Mouse (Mus musculus) MEL (cell line): Measurements from ENCODE around the gene Hectd4.

Experiments
- CHD1 ChIP-seq: IDR thresholded peaks from 2 replicates; pipeline ENCODE4 v1.6.1; 2012; ENCODE audit warnings: low read depth, mild to moderate bottlenecking, inconsistent platforms, low read length, improper control_type of control experiment
- CHD2 ChIP-seq: IDR thresholded peaks from 2 replicates; pipeline ENCODE4 v1.6.1; 2011; ENCODE audit warnings: low read length, improper control_type of control experiment
- CTCF ChIP-seq, 3 experiments: IDR thresholded peaks in 2 of 3; conservative IDR thresholded peaks in 1 of 3; 2 replicates each; pipeline ENCODE4 v1.5.1; 2011 to 2012; ENCODE audit warnings: low read length in 3 of 3, low read depth in 2 of 3, mild to moderate bottlenecking in 2 of 3, improper control_type of control experiment in 1 of 3, inconsistent platforms in 1 of 3, mixed read lengths in 1 of 3, moderate library complexity in 1 of 3; ENCODE audit not compliant: control insufficient read depth in 1 of 3, insufficient read depth in 1 of 3, poor library complexity in 1 of 3, severe bottlenecking in 1 of 3
- E2F4 ChIP-seq: IDR thresholded peaks from 2 replicates; pipeline ENCODE4 v1.6.1; 2011; ENCODE audit warnings: low read depth, low read length, improper control_type of control experiment, borderline replicate concordance
- EP300 ChIP-seq, 2 experiments: IDR thresholded peaks; 2 replicates each; pipeline ENCODE4 v1.6.1; 2011; ENCODE audit warnings: improper control_type of control experiment in 2 of 2, low read length in 2 of 2, low read depth in 1 of 2, mild to moderate bottlenecking in 1 of 2
- ETS1 ChIP-seq: IDR thresholded peaks from 2 replicates; pipeline ENCODE4 v1.6.1; 2012; ENCODE audit warnings: low read depth, mild to moderate bottlenecking, inconsistent platforms, low read length, improper control_type of control experiment, moderate library complexity
- JUND ChIP-seq: IDR thresholded peaks from 2 replicates; pipeline ENCODE4 v1.6.1; 2011; ENCODE audit warnings: low read depth, mild to moderate bottlenecking, improper control_type of control experiment, low read length
- POLR2A ChIP-seq, 2 experiments: IDR thresholded peaks; 2 replicates each; pipeline ENCODE4 v1.6.1; 2011 to 2012; ENCODE audit warnings: low read length in 2 of 2, mild to moderate bottlenecking in 2 of 2, control low read depth in 1 of 2, improper control_type of control experiment in 1 of 2, low read depth in 1 of 2, moderate library complexity in 1 of 2; ENCODE audit not compliant: control insufficient read depth in 1 of 2, insufficient read depth in 1 of 2, poor library complexity in 1 of 2
- SMC3 ChIP-seq: IDR thresholded peaks from 2 replicates; pipeline ENCODE4 v1.6.1; 2011; ENCODE audit warnings: low read depth, low read length, improper control_type of control experiment
- TCF12 ChIP-seq: IDR thresholded peaks from 2 replicates; pipeline ENCODE4 v1.6.1; 2014; ENCODE audit warnings: low read depth, mild to moderate bottlenecking, inconsistent platforms, low read length, improper control_type of control experiment, moderate library complexity
- UBTF ChIP-seq: IDR thresholded peaks from 2 replicates; pipeline ENCODE4 v1.6.1; 2012; ENCODE audit warnings: low read depth, mild to moderate bottlenecking, inconsistent platforms, low read length, improper control_type of control experiment, moderate library complexity, borderline replicate concordance; ENCODE audit not compliant: insufficient read depth
- USF1 ChIP-seq: IDR thresholded peaks from 2 replicates; pipeline ENCODE4 v1.6.1; 2014; ENCODE audit warnings: low read depth, mild to moderate bottlenecking, inconsistent platforms, low read length, improper control_type of control experiment, moderate library complexity
- USF2 ChIP-seq, 2 experiments: IDR thresholded peaks; 2 replicates each; pipeline ENCODE4 v1.6.1; 2011 to 2012; ENCODE audit warnings: improper control_type of control experiment in 2 of 2, low read length in 2 of 2, borderline replicate concordance in 1 of 2, inconsistent platforms in 1 of 2, low read depth in 1 of 2, mild to moderate bottlenecking in 1 of 2; ENCODE audit not compliant: insufficient read depth in 1 of 2
- ZNF384 ChIP-seq: IDR thresholded peaks from 2 replicates; pipeline ENCODE4 v1.6.1; 2012; ENCODE audit warnings: low read depth, mild to moderate bottlenecking, inconsistent platforms, low read length, improper control_type of control experiment

DNA sequence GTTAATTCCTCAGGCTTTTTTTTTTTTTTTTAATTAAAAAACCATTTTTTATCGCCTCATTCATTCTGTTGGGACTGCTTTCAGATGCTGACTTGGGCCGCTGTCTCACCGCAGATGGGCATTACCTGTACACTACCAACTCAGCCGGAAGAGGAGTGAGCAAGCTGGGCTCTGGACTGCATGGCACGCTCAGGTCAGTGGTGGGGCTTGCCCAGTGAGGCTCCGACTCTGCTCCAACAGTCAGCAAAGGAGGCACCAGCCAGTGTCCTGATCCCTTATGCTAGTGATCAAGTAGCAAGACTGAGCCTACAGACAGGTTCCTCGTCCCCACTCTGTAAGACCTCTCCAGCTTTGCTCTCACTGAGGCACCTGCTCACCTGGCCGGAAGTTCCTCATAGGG is 42.4 kb downstream of the Hectd4 start:
- TF ChIP-seq CHD2 (no peak), CTCF (IDR thresholded peaks at IDR 0.05 in 2 of 3, conservative IDR thresholded peaks at IDR 0.05 in 1 of 3; ENCODE audit: control insufficient read depth in 1 of 3, insufficient read depth in 1 of 3, low read depth in 2 of 3, low read length in 3 of 3, poor library complexity in 1 of 3, severe bottlenecking in 1 of 3) (no peak), EP300 (IDR thresholded peaks at IDR 0.05; ENCODE audit: low read depth in 1 of 2, low read length in 2 of 2) (no peak), USF1 (no peak), CHD1 (no peak), SMC3 (no peak), ETS1 (no peak), POLR2A (IDR thresholded peaks at IDR 0.05; ENCODE audit: control insufficient read depth in 1 of 2, insufficient read depth in 1 of 2, low read depth in 1 of 2, low read length in 2 of 2, poor library complexity in 1 of 2) (no peak), UBTF (no peak), ZNF384 (no peak), TCF12 (no peak), E2F4 (no peak), USF2 (IDR thresholded peaks at IDR 0.05; ENCODE audit: borderline replicate concordance in 1 of 2, insufficient read depth in 1 of 2, low read depth in 1 of 2, low read length in 2 of 2) (no peak), JUND (no peak)
